Mouse (Mus musculus) kidney, postnatal 0 days (tissue): Measurements from ENCODE around the gene Cntn6. TPM values are rescaled to one million over a fixed set of nuclear protein-coding genes. Genes with fewer than 3 reads are reported as not detected.
A peak's percentile ranks its signal among the peaks of the same experiment; 100 is the strongest.

Experiments
- ATAC-seq: fragments of 200-750 bp; cut with Nextera tagmentation; replicated peaks from 2 replicates; pipeline ENCODE4 v1.8.0; 2017; ENCODE audit warnings: low read depth, moderate number of reproducible peaks, moderate TSS enrichment, moderate library complexity; ENCODE audit not compliant: low FRiP score
- DNase-seq: peaks from one replicate; pipeline ENCODE4 v3.0.0-alpha.2; 2016; ENCODE audit warnings: low spot score
- H3K27ac ChIP-seq: fragments of 300-500 bp; sonication (generic); 2 replicates; pipeline ENCODE4 v1.5.1; 2014; ENCODE audit warnings: mild to moderate bottlenecking
- H3K27me3 ChIP-seq: fragments of 300-500 bp; sonication (generic); 2 replicates; pipeline ENCODE4 v1.6.1; 2014; ENCODE audit warnings: low read length, mixed read lengths; ENCODE audit not compliant: insufficient read depth
- H3K36me3 ChIP-seq: fragments of 300-500 bp; sonication (generic); 2 replicates; pipeline ENCODE4 v1.6.1; 2014; ENCODE audit warnings: low read length, mixed read lengths; ENCODE audit not compliant: insufficient read depth
- H3K4me1 ChIP-seq: fragments of 300-500 bp; sonication (generic); replicated peaks from 2 replicates; pipeline ENCODE4 v1.6.1; 2014; ENCODE audit warnings: antibody characterized with exemption, low read length, mixed read lengths; ENCODE audit not compliant: insufficient read depth
- H3K4me2 ChIP-seq: fragments of 300-500 bp; sonication (generic); 2 replicates; pipeline ENCODE4 v1.6.1; 2014; ENCODE audit warnings: mild to moderate bottlenecking, low read length, moderate library complexity, mixed read lengths
- H3K4me3 ChIP-seq: fragments of 300-500 bp; sonication (generic); replicated peaks from 2 replicates; pipeline ENCODE4 v1.5.1; 2014; ENCODE audit warnings: low read depth, low read length
- H3K9ac ChIP-seq: fragments of 300-500 bp; sonication (generic); 2 replicates; pipeline ENCODE4 v1.6.1; 2014; ENCODE audit warnings: low read depth, low read length
- H3K9me3 ChIP-seq: fragments of 300-500 bp; sonication (generic); replicated peaks from 2 replicates; pipeline ENCODE4 v1.6.1; 2016; ENCODE audit warnings: low read length, inconsistent platforms, mixed read lengths
- CTCF ChIP-seq: IDR thresholded peaks from 2 replicates; pipeline ENCODE4 v1.5.1; 2016; ENCODE audit warnings: antibody characterized with exemption, low read depth, mild to moderate bottlenecking, moderate library complexity
- WGBS: fragments of 180-500 bp; shearing (Covaris S2); extraction: QIAGEN DNeasy Blood & Tissue Kit; methylation state at CpG from one replicate; pipeline ENCODE4 v1.1.7; 2014; 5-methylcytosine and 5-hydroxymethylcytosine counted together
- polyA plus RNA-seq: library from polyadenylated mRNA; unstranded; fragments of >200 nt; fragmentation: Nextera tagmentation; extraction: Ambion mirVana; gene quantifications from 2 replicates; pipeline ENCODE4 v1.2.1, GENCODE M21; 2015

Cntn6 gene
- polyA plus RNA-seq, 1 experiment from 2014 or later, result 0.74 TPM

DNA sequence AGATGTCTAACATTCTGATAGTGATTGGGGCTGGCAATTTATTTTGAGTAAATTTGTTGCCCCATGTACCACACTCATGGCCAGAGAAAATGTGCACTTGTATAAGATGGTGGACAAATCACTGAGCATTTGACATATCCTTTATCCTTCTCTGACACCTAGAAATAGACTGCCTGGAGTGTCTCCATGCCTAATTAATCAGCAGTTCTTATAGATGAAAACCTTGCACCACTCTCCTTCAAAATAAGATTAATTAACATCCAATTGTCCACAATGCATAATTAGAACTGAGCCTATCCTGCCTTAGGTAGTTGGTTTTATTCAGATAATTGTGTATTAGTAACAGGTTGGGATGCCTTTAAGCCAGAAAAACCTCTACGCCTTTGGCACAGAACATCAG lies 236.0 kb downstream of the Cntn6 start:
- no peak overlapping the region for H3K27ac ChIP-seq
- H3K4me3 ChIP-seq, result no peak overlapping the region
- H3K36me3 ChIP-seq, result no peaks in the 10 kb centered on the region
- no peak overlapping the region for H3K9ac ChIP-seq
- no peaks in the 10 kb centered on the region for H3K9me3 ChIP-seq
- WGBS, result 94% methylated on average over 1 of the region's 1 CpGs
- no peaks in the 10 kb centered on the region for H3K27me3 ChIP-seq
- no peak for TF ChIP-seq CTCF
- H3K4me1 ChIP-seq, result no peaks in the 10 kb centered on the region
- ATAC-seq (no peak), DNase-seq (no peak)
- H3K4me2 ChIP-seq, result no peak overlapping the region

DNA sequence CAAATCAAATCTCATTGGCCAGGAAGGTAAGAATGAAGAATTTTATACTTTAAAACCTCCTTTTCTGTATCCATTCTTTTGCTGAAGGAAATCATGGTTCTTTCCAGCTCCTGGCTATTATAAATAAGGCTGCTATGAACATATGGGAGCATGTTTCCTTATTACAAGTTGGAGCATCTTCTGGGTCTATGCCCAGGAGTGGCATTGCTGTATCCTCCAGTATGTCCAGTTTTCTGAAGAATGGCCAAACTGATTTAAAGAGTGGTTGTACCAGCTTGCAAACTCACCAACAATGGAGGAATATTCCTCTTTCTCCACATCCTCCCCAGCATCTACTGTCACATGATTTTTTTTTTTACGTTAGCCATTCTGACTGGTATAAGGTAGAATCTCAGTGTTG lies 241.7 kb downstream of the Cntn6 start:
- Histone ChIP-seq H3K9ac (no peak overlapping the region), H3K9me3 (no peaks in the 10 kb centered on the region), H3K27me3 (no peaks in the 10 kb centered on the region), H3K4me3 (no peak overlapping the region), H3K36me3 (no peaks in the 10 kb centered on the region), H3K27ac (no peak overlapping the region), H3K4me1 (no peaks in the 10 kb centered on the region), H3K4me2 (no peak overlapping the region)
- TF ChIP-seq CTCF, result no peak
- ATAC-seq, result no peak
- no peak for DNase-seq
- 90% methylated on average over 1 of the region's 1 CpGs for WGBS

DNA sequence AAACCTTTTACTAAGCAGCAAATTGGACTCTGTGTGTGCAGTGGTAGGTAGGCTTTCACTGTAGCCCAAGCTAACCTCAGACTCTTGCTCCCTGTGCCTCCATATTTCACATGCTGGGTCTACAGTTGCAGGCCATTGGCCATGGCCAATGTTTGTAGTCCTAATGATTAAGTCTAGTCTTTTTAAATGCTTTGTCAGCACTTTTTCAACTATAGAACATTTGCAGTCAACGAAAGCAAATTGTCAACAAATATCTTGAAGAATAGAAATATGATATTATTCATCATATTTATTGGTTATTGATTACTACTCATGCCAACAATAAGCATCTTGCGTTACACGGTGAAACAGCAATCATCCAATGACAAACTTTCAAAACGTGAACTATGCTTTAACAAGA lies 246.4 kb downstream of the Cntn6 start:
- ATAC-seq, result no peak
- Histone ChIP-seq H3K27me3 (no peaks in the 10 kb centered on the region), H3K4me2 (no peak overlapping the region), H3K36me3 (no peaks in the 10 kb centered on the region), H3K27ac (no peak overlapping the region), H3K9me3 (no peaks in the 10 kb centered on the region), H3K4me1 (no peaks in the 10 kb centered on the region), H3K9ac (no peak overlapping the region), H3K4me3 (no peak overlapping the region)
- TF ChIP-seq CTCF, result no peak
- WGBS, result 87% methylated on average over 4 of the region's 4 CpGs
- no peak for DNase-seq

DNA sequence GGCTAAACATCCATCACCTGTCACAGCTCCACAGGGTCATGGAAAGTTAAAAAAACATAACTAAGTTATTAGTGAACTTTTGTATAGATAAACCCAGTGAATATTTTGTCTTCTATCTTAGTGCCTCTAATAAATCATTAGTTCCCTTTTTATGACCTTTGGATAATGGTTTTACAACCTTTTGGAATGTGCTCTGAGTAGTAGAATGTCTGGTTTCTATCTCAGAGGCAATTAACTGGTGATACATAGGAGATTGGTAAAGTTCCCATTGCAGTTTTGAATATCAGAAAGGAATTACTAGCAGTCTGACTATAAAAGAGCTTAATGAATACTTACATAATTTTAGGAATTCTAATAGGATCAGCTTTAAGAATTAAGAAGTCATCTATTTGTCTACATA lies 265.5 kb downstream of the Cntn6 start:
- Histone ChIP-seq H3K27ac (no peak overlapping the region), H3K36me3 (no peaks in the 10 kb centered on the region), H3K4me2 (no peak overlapping the region), H3K9ac (no peak overlapping the region), H3K4me3 (no peak overlapping the region), H3K9me3 (no peaks in the 10 kb centered on the region), H3K4me1 (no peaks in the 10 kb centered on the region), H3K27me3 (no peaks in the 10 kb centered on the region)
- no peak for TF ChIP-seq CTCF
- ATAC-seq (no peak), DNase-seq (peak; percentile 33)

DNA sequence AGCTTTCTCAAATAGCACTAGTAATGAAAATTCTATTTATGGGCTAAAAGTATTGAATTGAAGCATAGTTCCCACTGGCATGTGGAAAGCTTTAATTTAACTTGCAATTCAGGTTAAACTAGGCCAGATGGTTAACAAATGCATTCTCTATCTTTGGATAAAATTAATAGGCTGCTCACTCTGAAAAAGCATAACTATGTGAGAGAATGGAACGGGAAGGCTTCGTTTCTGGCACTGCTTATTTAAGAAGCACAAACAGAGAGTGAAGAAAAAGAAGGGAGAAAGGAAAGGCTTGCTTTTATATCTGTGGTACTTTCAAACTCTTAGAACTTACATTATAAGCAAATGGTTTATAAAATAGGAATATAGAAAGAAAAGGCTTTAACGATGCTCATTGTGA lies 268.6 kb downstream of the Cntn6 start:
- no peak overlapping the region for H3K9ac ChIP-seq
- ATAC-seq (no peak), DNase-seq (no peak)
- no peak overlapping the region for H3K4me3 ChIP-seq
- WGBS, result 87% methylated on average over 3 of the region's 3 CpGs
- H3K27me3 ChIP-seq, result no peaks in the 10 kb centered on the region
- no peak overlapping the region for H3K27ac ChIP-seq
- H3K36me3 ChIP-seq, result no peaks in the 10 kb centered on the region
- no peak overlapping the region for H3K4me2 ChIP-seq
- no peak for TF ChIP-seq CTCF
- no peaks in the 10 kb centered on the region for H3K9me3 ChIP-seq
- no peaks in the 10 kb centered on the region for H3K4me1 ChIP-seq

DNA sequence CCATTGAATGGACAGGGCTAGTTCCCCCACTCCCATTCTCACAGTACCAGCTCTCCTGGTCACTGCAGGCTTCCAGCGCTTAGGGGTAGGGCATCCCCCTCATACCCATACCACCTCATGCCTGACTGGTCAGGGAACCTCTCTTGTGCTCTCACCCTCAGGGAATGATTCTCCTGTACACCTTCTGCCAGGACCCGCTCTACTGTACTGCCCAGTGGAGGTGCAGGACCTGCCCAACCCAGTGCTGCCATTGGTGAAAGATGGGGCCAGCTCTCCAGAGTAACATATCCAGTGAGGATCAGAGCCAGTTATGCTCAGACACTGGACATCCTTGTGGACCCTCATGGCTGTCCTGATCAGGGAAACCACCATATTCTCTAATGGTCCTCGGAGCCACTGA lies 291.3 kb downstream of the Cntn6 start:
- DNase-seq (no peak), ATAC-seq (peak; percentile 33; the same call in 1 of the 2 replicates)
- no peak for TF ChIP-seq CTCF
- no peak overlapping the region for H3K9ac ChIP-seq
- no peaks in the 10 kb centered on the region for H3K4me1 ChIP-seq
- H3K27me3 ChIP-seq, result no peaks in the 10 kb centered on the region
- no peaks in the 10 kb centered on the region for H3K36me3 ChIP-seq
- WGBS, result 89% methylated on average over 3 of the region's 3 CpGs
- H3K4me3 ChIP-seq, result no peak overlapping the region
- H3K4me2 ChIP-seq, result no peak overlapping the region
- H3K27ac ChIP-seq, result no peak overlapping the region
- H3K9me3 ChIP-seq, result no peaks in the 10 kb centered on the region

DNA sequence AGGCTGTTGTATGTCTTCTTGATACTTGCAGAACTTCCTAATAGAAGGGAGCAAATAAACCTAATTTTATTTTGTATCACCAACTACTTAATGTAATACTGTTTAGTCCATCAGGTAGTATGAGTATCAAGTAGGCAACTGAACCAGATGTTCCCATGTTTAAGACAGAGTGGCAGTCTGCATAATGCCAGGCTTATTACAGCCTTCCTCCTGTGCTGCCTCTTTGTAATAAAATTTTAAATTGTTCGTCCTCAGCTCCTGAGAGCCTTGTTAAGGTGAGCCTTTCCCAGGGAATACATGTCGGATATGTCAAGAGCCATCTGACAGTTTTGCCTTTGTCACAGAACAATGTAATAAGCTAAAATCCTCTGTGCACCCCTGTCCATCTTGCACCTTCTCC lies 294.9 kb downstream of the Cntn6 start:
- DNase-seq, result no peak
- no peaks in the 10 kb centered on the region for H3K36me3 ChIP-seq
- H3K9ac ChIP-seq, result no peak overlapping the region
- no peak overlapping the region for H3K4me2 ChIP-seq
- H3K27me3 ChIP-seq, result no peaks in the 10 kb centered on the region
- H3K4me3 ChIP-seq, result no peak overlapping the region
- ATAC-seq, result no peak
- WGBS, result 67% methylated on average over 2 of the region's 2 CpGs
- H3K27ac ChIP-seq, result no peak overlapping the region
- no peaks in the 10 kb centered on the region for H3K4me1 ChIP-seq
- no peak for TF ChIP-seq CTCF
- H3K9me3 ChIP-seq, result no peaks in the 10 kb centered on the region
